Mouse (Mus musculus): ENCODE measurements around the gene Gm11115.

The Gm11115 gene

DNA sequence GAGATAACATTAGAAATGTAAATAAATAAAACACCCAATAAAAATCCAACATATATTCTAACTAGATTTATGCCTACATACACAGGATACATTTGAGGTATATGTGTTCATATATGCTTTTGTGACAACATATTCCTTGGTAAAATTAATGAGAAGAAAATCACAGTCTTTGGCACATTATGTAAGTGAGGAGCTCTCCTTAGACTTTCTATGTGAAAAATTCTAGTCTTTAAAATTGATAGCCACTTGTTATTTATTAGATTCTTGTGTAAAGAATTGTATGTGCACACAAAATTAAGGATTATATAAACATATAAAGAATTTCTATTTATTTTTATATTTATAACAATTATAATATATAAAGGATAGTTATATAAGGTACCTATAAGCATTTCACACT lies at the start of gene Gm11115:
TSS of gene Gm11115 (minus strand) at position 101 of the 400 bp plus-strand sequence.
- DNase-seq (ENCODE audit: low spot score): no peak

DNA sequence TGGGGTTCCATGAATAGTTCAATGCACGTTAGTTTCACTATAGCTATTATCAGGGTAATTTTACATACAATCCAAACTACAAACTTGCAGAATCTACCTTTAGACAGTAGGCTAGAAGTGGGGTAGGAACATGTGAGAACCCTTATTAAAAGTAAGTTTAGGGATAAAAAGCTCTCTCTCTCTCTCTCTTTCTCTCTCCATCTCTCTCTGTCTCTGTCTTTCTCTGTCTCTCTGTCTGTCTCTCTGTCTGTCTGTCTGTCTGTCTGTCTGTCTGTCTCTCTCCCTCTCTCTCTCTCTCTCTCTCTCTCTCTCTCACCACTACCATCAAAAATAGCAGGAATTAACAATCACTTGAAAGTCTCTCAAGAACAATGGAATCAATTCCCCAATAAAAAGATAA lies 42.5 kb downstream of the Gm11115 start, which contains the start of gene Gm11116:
TSS of gene Gm11116 (minus strand) at position 101 of the 400 bp plus-strand sequence.
- DNase-seq (ENCODE audit: low spot score): no peak
